Mouse (Mus musculus): ENCODE measurements around the gene 6030445D17Rik.

6030445D17Rik gene

DNA sequence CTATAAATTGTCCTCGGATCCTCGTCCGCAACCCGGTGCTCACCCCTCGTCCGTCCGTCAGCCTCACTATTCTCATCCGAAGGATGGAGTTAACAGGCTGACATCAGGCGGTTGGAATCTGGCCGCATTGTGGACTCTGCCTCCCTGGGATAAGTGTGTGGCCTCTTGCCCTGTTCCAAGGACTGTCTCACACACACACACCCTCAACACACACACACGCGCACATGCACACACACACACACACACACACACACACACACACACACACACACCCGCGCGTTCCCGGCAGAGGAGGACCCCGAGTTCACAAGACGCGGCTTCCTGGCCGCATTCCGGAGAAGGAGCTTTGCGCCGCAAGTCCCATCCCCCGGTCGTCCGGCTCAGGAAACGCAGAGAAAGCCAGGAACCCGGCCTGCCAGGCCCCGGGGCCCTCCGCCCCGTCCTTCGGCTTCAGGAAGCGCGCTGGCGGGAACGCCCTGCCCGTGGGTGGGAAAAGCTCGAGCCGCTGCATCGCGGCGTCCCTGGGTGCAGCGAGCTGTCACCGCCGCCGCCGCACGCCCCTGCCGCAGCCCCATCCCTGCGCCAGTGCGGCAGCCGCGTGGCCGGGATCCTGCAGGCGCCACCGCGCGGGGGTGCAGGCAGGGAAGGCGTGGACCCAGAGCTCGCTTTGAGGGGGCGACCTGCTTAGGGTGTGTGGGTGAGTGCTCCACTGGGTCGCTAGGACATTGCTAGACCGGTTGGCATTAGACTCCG is at the start of gene 6030445D17Rik:
Gene 6030445D17Rik, plus strand, starts transcription at position 165 of the 753 bp plus-strand sequence.
- no peak for DNase-seq (ENCODE audit: low read depth)

GRCm38 (mm10) chr4:136415477-136415876 is 46.6 kb upstream of the 6030445D17Rik start:
- no peak for DNase-seq (ENCODE audit: low read depth)

DNA sequence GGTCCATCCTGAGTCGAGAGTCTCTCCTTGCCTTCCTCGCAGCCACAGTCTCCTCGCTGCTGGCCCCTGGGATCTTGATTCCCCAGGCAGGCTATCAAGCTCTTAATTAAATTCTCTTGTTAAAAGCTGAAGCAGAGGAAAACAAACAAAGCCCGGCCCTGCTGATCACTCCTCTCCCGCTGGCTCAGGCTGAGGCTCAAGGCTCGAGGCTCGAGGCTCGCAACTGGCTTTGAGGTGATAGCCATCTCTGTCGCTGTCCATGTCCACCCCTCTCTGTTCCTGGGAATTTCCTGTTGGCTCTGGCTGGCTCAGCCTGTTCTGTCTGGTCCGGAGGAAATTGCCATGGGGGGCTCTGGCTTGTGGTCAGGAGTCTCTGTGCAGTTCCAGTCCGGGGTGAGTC is 43.1 kb upstream of the 6030445D17Rik start:
- no peak for DNase-seq (ENCODE audit: low read depth)

DNA sequence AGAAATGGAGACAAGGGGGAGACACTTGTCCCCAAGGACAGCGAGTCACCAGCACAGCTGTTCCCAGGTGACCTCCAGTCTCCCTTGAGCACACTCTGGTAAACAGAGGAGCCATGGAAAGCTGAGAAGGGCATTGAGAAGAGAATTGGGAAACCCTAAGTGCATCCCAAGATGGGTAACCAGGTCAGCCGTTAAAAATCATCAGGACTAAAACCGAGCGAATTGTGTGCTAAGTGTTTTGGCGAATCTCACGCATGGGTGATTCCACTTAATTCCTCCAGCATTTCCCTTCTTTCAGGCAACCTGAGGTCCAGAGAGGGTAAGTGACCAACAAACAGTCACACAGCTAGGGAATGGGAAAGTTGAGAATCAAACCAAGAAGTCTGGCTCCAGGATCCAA is 42.7 kb upstream of the 6030445D17Rik start:
- DNase-seq (ENCODE audit: low read depth): no peak

- DNase-seq (ENCODE audit: low read depth): no peak
Observed at GRCm38 (mm10) chr4:136423224-136423623, 38.8 kb upstream of the 6030445D17Rik start, which contains the start of gene Htr1d. Gene Htr1d (plus strand): TSS chr4:136423524.

DNA sequence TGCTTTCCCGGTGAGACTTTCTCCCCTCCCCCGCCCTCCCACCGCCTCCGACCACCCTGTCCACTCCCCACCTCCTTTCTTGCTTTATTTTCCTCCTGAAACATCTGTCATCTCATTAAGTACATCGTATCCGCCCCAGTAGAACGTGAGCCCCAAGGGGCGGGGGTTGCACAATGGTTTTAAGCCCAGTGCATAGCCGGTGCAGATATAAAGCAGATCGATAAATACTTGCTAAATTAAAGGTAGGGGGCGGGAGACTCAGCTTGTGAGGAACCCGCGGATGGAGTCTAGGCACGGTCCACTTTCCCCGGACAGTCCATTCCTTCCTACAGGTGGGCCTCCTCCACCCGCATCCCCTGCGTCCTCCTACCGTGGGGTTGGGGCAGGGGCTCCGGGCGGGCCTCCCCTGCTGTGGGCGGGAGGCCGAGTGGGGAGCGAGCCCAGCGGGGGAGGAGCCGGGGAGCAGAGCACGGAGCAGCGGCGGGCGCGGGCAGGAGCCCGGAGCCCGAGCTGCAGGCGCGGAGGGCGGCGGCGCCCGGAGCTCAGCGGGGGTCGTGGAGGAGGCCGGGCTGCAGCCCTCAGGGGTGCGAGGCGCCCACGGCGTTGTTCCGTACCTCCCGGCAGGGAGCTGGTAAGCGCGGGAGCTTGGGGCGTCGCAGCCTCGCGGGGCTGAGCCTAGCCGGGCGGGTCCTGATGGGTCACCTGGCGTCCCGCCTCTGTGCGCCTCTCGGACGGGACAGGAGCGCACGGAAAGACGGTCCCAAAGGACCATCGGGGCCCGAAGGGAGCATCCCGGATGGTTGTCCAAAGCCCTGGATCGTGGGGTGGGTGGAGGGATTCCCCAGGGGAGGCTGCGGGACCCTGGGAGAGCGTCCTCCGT is 37.7 kb upstream of the 6030445D17Rik start:
- DNase-seq (ENCODE audit: low read depth): no peak

DNA sequence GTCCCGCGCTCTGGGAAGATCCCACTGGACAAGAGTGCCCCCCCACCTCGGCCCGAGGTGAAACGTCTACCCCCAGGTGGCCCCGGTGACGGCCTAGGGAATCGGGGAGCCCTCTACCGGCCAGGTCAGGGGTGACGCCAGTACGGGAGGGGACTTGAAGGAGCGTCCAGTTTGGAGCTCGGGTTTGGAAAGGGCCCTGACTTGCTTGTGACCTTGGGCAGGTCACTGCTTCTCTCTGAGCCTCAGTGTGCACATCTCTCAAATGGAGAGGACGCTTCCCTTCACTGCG is 37.1 kb upstream of the 6030445D17Rik start:
- no peak for DNase-seq (ENCODE audit: low read depth)

- DNase-seq (ENCODE audit: low read depth): no peak
Observed at GRCm38 (mm10) chr4:136430609-136431375, 31.3 kb upstream of the 6030445D17Rik start.

DNA sequence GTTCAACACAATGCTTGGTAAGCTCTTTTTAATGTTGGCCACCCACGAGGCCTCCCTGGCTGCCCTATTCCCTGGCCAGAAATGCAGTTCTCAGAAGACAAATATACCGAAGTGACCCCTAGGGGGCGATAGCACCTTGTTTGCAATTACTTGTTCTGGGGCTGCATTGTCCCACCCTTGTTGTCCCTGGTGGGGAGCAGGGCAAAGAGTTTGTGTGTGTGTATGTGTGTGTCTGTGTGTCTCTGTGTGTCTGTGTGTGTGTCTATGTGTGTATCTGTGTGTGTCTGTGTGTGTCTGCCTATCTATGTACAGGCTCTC is 30.7 kb upstream of the 6030445D17Rik start:
- DNase-seq (ENCODE audit: low read depth): peak; percentile 64

DNA sequence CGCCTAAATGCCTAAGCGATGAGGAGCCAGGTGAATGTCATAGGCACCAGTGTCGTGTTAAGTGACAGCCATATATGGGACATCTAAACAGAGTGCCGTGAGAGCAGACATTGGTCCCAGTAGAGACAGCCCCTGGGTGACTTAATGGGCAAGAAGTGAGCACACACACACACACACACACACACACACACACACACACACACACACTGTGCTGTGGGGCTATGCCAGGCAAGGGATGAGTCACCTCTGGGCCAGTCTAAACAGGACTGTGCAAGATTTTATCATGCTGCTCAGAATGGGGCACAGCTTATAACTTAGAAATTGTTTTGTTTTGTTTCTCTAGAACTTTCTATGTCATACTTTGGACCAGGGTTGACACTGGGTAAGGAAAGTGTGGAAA is 28.0 kb upstream of the 6030445D17Rik start:
- DNase-seq (ENCODE audit: low read depth): no peak

DNA sequence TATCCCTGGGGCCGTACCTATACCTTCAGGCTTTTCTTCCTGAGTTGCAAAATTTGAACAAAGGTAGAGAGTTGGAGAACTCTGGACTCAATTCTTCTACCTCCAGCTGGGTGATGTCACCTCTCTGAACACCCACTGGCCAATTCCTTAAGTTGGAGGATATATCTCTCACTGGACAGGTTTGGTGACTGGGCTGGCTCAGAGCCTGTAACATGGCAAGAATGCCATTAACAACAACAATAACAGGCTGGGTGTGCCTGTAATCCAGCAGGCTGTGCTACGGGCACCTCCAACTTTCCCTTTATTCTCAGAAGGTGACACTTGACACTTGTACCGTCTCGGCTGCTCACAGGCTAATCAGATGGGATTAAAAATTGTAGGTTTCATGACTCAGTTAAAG is 22.9 kb upstream of the 6030445D17Rik start:
- DNase-seq (ENCODE audit: low read depth): no peak

GRCm38 (mm10) chr4:136441354-136442043 is 20.6 kb upstream of the 6030445D17Rik start:
- no peak for DNase-seq (ENCODE audit: low read depth)

- no peak for DNase-seq (ENCODE audit: low read depth)
Observed at GRCm38 (mm10) chr4:136444561-136444960, 17.5 kb upstream of the 6030445D17Rik start.

DNA sequence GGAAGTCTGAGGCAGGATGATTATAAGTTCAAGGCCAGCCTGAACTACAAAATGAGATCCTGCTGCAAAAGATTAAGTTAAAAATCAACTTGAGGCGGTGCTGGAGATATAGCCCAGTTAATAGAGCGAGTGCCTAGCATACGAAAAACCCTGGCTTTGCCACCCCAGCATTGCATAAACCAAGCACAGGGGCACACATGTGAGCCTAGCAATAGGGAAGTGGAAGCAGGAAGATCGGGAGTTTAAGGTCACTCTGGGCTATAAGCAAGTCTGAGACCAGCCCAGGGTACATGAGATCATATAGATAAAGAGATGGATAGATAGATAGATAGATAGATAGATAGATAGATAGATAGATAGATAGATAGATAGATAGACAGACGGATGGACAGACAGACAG is 12.3 kb upstream of the 6030445D17Rik start:
- DNase-seq (ENCODE audit: low read depth): no peak

DNA sequence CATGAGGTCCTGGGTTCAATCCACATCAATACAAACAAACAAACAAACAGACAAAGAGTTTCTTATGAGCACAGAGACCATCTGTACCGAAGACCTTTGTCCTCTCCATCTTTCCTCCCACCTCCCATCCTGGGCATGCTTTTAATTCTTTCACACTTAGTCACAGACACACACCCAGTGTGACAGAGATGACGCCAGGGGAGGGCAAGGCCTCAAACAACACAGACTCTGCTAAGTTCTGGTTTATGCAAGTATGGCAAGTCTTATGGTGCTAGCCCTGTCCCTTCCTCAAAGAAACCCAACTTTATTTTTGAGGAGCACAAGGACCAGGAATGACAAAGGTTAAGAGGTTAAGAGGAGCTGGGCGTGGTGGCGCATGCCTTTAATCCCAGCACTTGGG is 11.8 kb upstream of the 6030445D17Rik start:
- DNase-seq (ENCODE audit: low read depth): no peak

GRCm38 (mm10) chr4:136451564-136451963 is 10.5 kb upstream of the 6030445D17Rik start:
- DNase-seq (ENCODE audit: low read depth): no peak

DNA sequence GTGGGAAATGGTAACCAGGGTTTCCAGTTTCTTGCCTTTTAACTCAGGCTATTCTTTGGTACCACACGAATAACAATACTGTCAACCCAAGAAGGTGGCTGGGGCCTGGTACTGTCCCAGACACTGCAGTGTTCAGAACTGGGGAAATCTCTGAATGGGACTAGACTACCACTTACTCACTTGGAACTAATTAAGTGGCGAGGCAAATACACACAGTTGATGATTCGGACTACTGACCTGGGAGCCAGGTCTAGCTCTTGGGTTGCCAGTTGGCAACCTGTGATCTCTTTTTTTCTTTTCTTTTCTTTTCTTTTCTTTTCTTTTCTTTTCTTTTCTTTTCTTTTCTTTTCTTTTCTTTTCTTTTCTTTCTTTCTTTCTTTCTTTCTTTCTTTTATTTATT is 9.8 kb upstream of the 6030445D17Rik start:
- DNase-seq (ENCODE audit: low read depth): no peak

GRCm38 (mm10) chr4:136452792-136453191 is 9.3 kb upstream of the 6030445D17Rik start:
- no peak for DNase-seq (ENCODE audit: low read depth)

DNA sequence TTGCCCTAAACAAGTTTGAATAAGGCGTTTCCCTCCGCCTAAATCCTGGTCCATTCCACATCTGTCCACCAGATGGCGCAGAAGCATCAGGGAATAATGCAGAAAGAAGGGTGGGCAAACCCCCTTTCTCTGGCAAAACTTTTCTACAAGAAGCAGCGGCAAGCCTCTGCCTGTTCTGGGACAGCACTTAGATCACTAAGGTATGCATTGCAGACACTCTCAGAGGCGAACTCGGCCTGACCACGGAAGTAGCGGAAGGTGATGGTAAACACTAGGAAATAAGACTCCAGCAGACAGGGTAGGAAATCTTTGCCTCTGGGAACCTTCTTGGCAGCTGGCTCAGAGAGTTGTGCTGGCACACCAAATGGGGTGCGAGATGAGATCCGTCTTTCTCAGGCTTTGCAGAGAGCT is 7.2 kb upstream of the 6030445D17Rik start:
- DNase-seq (ENCODE audit: low read depth): no peak

- DNase-seq (ENCODE audit: low read depth): no peak
Observed at GRCm38 (mm10) chr4:136456516-136457218, 5.4 kb upstream of the 6030445D17Rik start.

- DNase-seq (ENCODE audit: low read depth): no peak
Observed at GRCm38 (mm10) chr4:136458276-136458675, 3.8 kb upstream of the 6030445D17Rik start.
